Mouse (Mus musculus) skeletal muscle tissue, adult 2 months (tissue): ENCODE data around the gene Slc6a17.

Experiments used
- DNase-seq: peaks from one replicate; pipeline ENCODE4 v3.0.0-alpha.2; 2012; ENCODE audit warnings: low read depth, low spot score

The Slc6a17 gene

DNA sequence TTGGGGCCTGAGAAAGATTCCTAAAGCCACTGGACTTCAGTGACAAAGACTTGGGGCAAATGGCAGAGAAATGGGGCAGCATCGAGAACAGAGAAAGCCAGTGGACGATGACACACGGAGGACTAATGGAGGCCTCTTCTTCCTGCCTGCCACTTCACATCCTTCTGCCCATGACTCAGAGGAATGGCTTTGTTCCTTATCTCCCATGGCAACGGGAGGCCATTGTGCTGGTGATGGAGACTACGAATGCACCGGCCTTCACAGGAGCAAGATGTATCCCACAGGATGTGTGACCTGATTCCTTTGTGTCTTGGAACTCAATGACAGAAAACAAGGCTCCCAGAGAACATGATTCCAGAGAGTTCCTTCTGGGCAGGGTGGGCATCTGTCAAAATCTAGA is 6.7 kb upstream of the Slc6a17 start:
- no peak for DNase-seq

DNA sequence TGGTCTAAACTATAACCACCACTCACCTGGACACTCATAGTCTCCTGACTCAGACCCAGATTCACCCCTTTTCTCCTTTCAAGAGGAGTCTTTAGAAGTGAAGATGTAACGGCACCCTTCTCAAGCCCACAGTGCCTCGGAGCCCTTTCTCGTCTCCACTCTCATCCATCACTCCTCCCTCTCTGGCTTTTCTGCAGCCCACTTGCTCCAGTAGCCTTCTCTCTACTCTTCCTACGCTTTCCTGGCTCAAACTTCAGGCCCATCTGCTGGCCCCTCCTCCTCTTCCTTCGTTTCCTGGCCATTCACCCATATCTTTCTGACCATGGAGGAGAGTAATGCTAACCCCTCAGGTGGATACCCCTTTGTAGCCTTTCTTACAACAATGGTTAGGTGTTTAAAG is 3.1 kb upstream of the Slc6a17 start:
- DNase-seq = no peak

DNA sequence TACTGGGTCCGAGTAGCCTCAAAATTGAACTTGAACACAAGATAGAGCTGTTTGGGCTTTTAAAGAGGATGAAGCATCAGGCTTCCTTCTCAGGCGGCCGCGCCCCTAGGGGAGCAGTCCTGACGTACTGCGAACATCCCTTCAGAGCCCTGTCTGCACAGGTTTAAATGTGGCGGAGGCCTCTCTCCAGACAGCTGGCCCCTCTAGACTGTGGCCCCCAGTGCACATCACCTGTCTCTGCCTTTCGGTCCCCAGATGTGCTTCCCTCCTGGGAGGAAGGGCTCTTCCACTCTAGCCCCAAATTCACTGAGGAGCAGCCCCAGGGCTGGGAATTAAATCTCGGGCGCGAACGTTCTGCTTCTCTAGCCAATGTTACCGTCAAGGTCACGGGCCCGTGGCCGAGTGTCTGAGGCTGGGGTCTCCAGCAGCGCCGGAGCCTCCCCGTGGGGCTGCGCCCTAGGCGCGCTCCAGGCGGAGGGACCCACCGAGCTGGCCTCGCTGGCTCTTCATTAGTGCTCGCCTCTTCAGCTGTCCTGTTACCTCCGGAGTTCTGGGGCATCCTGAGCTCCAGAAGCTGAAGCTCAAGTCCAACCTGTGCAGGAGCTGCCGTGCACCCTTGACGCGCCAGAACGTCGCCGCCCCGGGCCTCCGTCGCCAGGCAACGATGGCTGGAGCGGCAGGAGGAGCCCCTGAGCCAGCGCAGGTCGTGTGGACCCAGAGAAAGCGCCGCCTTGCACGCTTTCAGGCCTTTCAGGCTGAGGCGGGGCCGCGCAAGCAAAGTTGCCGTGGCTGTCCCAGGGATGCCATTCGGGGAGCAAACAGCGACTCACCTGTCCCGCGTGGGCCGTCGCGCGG is 815 bp downstream of the Slc6a17 start:
- no peak for DNase-seq

DNA sequence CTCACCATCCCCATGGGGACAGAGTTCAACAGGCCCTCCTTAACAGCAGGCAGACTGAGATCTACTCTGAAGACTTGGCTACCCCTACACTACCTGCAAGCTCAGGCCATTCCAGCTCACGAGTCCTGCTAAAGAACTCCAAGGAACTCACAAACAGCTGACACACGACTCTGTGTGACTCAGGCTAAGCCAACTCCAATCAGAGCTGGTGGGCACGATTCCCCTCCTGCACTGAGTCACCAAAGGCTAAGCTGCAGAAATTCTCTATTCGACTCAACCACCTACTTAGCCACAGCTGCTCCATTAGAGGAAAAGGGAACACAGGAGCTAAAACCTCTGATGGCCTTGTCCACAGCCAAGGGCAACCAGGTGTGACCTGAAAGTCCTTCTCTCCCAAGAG is 1.8 kb downstream of the Slc6a17 start:
- DNase-seq = no peak

DNA sequence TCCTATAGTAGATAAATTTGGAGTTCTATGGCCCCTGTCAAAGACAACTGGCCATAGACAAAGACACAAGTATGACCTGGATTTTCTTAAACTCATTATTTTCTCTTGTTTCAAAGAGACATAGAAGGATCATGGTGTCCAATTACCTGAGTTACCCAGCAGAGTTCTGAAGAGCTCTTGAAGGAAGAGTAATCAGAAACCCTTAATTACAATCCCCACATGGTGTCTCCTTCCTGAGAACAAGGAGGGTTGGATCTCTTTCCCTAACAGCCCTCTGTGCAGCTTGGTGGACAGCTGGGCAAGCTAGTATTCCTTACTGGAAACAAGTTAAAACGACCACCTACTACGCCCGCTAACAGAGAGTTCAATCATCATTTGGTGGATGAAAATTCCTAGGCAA is 6.4 kb downstream of the Slc6a17 start:
- no peak for DNase-seq

DNA sequence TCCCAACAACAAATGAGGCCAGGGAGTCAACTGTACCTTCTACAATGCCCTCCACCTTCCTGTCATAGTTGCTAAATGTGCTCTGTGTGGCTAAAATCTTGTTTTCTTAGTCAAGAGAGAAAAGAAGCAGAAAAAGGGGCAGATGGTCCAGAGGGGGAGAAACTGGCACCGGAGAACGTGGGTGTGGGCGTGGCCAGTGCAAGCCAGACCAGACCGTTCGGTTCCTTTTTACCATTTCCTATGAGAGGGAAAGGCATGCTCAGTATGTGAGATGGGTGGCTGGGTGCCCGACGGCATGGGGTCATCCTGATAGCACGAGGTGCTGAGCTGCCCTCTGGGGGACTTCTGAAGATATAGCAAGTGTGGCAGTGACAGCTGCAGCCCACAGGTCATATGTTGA is 9.1 kb downstream of the Slc6a17 start:
- no peak for DNase-seq

DNA sequence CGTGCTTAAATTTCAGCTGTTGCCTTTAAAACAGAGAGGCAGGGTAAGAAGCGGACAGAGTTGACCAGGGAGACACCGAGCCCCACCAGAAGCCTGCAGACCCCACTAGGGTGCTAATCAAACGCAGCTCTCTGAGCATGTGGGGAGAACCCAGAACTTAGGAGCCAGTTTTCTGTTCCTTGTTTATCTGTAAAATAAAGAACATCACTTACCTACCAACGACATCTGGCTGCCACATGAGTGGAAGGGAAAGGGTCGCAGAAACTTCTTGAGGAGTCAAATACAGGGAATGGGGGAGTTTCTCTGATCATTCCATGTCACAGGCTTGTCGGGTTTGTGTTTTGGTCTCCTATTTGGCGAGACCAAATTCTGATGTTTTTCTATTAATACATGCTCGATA is 9.9 kb downstream of the Slc6a17 start:
- no peak for DNase-seq

DNA sequence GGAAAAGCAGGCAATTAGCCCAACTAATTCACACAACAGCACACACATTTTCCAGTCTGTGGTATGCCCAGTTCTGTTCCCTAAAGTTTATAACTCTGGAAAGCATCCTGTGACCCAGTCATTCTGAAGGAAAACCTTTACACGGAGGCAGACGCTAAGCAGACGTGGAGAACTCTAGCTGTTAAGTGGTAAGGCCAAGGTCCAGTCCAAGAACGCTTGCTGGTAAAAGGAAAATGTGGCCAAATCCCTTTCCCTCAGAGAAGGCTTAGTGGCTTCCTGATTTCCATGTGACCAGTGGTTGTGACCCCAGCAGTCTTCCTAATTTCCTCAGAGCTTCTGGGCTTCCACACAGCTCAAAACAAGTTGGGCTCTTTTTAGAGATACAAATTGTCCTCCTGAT is 11.3 kb downstream of the Slc6a17 start:
- no peak for DNase-seq

DNA sequence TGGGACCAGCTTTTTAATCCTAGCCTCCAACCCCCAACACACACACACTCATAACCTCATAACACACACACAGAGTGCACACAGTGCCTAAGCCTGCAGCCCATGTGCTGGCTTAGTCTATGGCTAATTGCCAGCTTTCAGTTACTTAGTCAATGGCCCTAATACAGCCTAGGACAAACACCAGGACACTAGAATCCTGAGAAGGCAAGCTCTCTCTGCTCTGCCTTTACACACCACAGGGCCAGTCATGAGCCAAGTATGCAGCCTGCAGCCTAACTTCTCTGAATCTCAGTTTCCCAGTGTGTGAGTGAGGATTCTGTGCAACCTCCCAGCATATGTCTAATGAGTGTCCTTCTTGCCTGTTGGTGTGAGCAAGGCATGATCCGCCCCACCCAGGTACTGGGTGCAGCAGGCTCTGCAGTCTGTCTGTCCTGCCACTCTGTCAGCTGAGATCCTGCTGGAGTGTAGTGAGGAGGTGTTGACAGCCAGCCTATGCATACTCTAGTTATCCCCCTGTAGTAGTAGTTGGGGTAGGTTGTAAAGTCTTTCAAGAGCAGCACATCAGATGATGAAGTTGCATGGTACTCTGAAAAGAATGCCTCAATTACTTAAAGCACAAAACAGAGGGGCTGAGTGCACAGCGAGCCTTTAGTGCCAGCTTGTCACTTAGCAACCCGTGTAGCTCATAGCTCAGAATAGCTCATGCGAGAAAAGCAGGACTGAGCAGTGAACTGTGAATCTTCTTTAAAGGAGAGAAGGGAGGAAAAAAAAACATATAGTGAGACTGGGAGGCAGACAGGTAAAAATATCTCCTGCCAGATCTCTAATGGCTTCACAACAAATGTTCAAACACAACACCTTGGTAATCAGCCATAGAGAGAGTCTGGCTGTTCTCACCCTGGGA is 12.1 kb downstream of the Slc6a17 start:
- no peak for DNase-seq

DNA sequence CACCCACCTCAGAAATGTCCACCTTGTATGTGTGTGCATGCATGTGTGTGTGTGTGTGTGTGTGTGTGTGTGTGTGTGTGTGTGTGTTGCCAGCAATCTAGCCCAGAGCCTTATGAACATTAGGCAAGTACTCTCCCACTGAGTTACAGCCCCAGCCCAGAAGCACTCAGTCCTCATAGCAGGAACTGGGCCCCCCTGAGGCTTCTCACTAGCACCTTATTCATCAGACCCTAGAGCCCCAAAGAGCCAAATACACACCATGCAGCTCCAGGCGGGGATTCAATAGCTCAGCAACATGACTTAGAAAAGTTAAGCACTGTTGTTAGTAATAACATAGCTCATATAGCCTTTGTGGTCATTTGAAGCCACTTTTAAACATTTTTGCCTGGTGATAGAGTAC is 13.3 kb downstream of the Slc6a17 start:
- no peak for DNase-seq

DNA sequence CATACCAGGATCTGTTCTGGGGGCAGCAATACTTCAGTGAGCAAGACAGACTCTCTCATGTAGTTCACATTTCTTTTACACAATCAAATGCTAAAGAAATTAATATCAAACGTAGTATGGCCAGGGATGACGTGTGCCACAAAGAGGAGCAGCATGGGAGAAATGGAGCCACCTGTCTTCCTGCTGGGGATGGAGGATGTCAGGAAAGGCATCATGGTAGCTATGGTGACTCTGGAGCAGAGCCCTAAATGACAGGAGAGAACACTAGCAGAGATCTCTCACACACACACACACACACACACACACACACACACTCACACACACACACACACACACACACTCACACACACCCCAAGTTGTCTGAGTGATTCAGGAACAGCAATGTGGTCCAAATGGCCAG is 14.1 kb downstream of the Slc6a17 start:
- no peak for DNase-seq

DNA sequence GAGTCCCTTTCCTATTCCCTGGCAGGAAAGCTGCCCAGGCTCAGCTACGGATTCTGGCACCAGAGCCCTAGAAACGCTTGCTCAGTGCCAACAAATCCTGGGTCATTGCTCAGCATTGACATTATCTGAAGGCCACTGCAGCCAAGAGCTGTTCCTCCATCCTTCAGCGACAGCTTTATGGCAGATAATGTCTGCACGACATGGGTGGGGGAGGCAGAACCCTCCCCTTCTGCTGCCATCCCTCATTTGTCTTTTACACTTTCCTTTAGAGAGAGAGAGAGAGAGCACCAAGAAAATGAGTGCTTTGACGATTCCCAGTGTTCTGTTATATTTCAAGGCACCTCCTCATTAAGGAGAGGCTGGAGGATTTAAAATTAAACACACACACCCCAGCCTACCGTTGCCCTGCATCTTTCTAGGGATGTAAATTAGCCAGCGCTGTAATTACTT is 16.1 kb downstream of the Slc6a17 start:
- DNase-seq = no peak

DNA sequence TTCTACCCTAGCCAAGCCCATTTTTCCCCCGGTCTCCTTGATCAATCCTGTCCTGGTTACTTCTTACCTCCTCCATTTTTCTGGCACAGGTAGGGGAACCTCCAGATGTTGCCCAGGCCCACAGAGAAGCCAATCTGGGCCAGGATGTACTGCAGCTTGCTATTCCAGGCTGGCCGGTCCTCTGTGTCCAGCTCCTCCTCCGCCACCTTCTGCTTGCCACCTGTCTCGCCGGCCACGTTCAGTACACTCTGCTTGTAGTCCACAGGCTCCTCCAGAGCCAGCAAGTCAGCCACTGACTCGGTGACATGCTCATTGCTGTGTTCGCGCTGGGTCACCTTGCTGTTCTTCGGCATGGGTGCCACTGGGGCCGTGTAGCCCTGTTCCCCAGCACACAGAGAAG is 17.5 kb downstream of the Slc6a17 start:
- DNase-seq = no peak

DNA sequence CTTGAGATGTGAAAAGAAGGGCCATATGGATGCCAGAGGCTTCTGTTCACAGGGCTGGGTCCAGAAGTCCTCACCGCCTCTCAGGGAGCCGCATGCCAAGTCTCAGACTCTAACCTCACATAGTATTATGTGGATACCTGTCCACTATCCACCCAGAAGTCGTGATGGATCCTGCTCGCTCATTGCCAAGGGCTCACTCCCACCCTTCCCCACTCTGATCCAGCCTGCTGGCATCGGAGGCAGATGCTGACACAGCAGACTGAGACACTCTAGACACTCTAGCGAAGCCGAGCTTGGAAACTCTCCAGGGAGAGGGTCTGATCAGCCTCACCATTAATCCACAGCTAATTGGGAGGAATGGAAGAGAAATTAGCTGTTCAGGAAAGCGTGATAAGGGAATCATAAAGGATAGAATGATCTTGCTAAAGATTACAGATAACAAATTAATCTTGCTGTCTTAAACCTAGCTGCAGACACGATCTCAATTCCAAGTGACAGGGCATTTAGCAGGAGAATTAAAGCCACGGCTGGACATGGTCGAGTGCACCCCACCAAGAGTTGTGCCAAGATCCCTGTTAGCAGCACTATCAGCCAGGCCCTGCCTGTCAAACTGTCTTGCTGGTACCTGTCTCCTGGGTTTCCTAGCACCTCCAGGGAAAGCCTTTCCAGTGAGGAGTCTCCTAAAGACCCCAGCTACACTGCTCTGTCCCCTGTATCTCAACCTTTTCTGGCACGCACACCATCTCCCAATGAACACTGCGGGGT is 21.6 kb downstream of the Slc6a17 start:
- DNase-seq = no peak

DNA sequence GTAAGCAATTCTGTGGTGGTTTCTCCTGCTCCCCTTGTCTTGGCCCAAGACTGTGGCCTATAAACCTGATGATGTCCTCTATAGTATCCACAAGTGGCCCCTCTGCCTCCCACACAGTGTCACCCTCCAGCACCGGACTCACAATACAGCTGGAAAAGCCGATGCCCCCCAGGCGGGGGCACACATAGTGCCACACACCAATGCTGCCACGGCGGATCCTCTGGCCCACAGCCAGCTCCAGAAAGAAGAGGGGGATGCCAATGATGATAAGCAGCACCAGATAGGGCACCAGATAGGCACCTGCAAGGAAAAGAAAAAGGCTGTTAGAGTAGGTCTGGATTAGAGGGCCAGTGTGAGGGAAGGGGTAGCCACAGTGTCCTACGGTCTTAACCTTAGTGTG is 22.3 kb downstream of the Slc6a17 start:
- no peak for DNase-seq

DNA sequence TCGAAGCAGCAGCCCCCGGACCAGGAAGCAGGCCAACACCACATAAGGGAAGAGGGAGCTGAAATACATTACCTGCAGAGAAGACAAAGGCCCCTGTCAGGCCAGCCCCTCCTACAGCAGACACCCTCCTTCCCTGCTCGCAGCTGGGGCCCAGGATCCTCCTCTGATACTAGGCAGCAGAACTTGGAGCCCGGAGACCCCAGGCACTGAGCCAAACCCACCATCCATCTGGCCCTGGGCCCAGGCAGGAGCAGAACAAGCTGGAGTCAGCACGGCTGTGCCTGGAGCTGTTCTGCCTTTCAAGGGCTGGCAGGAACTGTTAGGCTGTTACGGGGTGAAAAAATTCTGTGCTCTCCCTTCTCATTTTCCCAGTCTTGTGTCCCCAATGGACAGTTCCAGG is 26.4 kb downstream of the Slc6a17 start:
- DNase-seq = peak; percentile 14

DNA sequence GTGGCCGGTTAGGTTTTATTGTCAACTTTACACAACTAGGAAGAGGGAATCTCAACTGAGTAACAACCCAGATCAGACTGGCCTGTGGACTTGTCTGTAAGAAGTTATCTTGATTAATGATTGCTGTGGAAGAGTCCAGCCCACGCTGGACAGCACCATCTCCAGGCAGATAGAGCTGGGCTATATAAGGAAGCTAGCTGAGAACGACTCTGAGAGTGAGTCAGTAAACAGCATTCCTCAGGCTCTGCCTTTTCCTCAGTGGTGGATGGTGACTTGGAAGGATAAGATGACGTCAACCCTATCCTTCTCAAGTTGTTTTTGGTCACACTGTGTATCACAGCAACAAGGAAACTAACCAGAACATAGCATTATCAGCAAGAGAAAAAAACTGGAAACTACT is 29.2 kb downstream of the Slc6a17 start:
- no peak for DNase-seq

DNA sequence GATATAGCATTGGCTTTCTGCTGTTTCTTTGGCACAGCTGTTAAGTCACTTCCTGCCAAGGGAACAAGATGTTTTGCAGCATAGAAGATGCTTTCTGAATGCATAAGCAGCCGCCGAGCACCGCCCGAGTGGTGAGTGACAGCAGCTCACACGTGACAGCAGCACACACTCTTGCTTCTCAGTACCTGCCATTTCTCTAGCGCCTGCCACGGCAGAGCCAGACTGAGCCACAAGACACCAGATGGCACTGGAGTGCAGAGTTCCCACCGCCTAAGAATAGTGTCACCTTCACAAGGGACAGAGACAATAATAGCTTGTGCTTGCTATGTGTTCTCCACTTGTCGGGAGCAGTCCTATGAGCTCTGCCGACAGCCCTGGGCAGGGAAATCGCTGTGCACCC is 34.5 kb downstream of the Slc6a17 start:
- peak; percentile 54 for DNase-seq

DNA sequence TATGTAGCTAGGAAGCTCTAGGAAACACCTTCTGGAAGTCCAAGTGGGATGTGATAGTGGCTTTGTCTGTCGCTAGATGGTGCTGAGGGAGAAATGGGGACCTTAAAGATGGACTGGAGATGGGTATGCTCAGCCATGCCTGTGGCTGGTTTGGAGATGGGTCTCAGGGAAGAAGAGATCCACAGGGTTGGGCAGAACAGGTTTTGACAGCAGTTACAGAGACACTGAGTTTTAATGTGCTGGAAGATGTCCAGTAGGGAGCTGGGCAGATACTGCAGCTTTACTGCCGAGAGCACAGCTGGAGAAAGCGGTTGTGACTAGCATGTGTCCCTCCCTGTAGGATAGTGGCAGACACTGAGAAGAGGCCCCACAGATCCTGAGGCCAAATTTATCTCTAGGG is 37.2 kb downstream of the Slc6a17 start:
- no peak for DNase-seq

DNA sequence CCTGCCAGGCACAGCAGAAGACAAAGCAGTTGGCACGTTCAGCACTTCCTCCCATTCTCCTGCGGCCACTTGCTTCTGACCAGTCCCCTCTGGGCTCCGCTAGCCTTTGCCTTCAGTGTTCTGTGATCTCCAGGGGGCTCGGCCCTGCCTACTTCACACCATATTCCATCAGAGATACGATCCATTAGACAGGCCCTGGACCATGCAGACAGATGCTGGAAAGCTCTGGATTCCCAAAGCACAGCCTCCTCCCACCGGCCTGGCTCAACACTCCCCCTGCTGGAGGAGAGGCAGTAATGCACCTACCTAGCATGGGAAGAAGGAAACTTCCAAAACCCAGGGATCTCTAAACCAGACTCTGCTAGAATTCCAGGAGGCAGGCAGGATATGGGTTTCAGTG is 45.6 kb downstream of the Slc6a17 start:
- no peak for DNase-seq

DNA sequence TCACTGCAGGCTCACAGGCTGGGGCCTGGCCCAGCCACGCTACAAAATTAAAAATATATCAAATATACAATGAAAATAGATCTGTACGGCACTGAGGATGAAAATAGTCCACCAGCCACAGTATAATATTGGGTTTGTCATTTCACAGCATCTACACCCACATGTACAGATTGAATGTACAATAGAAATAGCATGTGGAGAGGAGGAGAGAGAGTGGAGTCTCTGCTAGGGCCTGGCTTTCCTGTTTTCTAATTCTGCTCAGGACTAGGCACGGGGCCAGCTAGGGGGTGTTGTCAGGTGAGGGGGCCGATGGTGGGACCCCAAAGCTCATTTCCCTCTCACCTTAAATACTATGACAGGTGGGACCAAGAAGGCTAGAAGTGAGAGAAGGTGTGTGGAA is 48.8 kb downstream of the Slc6a17 start:
- no peak for DNase-seq

DNA sequence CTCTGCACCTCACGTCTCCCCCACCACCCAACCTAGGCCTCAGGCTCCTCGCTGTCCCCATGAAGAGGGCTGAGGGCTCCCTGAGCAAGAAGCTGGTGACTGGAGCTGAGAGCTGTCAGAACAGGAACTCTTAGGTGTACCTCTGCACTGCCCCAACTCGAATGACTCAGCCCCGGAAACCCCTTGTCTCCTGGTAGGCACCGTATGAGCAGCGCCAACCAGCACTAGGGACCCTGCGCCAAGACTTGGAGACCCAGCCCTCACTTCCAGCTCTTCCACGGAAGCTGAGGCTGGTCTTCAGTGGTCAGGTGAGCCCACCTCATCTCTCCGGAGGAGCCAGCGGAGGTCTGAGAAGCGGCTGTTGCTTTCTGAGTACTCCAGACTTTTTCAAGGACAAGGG is 49.7 kb downstream of the Slc6a17 start:
- DNase-seq = no peak
